ENCODE assay signal across 16 mouse cellular contexts in genomic region chr5:72972934-72973333, GRCm38 (mm10). TPM values are rescaled to one million over a fixed set of nuclear protein-coding genes. Genes with fewer than 3 reads are reported as not detected.
A peak's percentile ranks its signal among the peaks of the same experiment; 100 is the strongest.
DNase-seq lines count a peak whose midpoint lies in the region; ATAC-seq and TF ChIP-seq lines count a peak whose summit lies in the region.
"Had no signal": no experiment of that assay in that cellular context is flagged by ENCODE, and none has a peak within 500 bp of the region (broad histone marks: within the 10 kb centered on the region; RNA-seq: fewer than 3 reads in every experiment).

No protein-coding gene starts in this region.

- no peak for ATAC-seq in forebrain, embryonic 14.5 days
- no peak; the same call in 1 of the 2 replicates for ATAC-seq in forebrain, embryonic 12.5 days (ENCODE audit: low FRiP score)

- H3K27me3 ChIP-seq in forebrain, embryonic 14.5 days (replicated peaks; ENCODE audit: control insufficient read depth, insufficient read depth, low read length) = no peaks in the 10 kb centered on the region
- no peaks in the 10 kb centered on the region for H3K27me3 ChIP-seq in forebrain, embryonic 12.5 days
- H3K27me3 ChIP-seq: hindbrain, embryonic 13.5 days had no signal

- H3K9ac ChIP-seq in forebrain, embryonic 14.5 days (ENCODE audit: low read length) = no peak overlapping the region
- H3K9ac ChIP-seq in forebrain, embryonic 12.5 days = no peak overlapping the region
- H3K9ac ChIP-seq: hindbrain, embryonic 13.5 days had no signal

- peak; percentile 43 for TF ChIP-seq CTCF in layer of hippocampus, adult 2 months (conservative IDR thresholded peaks at IDR 0.05)
- TF ChIP-seq CTCF in brain, embryonic 14.5 days (IDR thresholded peaks at IDR 0.05; ENCODE audit: borderline replicate concordance, extremely low read depth, insufficient read depth, insufficient read length) = no peak; the same call in 1 of the 2 replicates

- H3K4me2 ChIP-seq in forebrain, embryonic 14.5 days (ENCODE audit: low read length) = no peak overlapping the region
- H3K4me2 ChIP-seq in forebrain, embryonic 12.5 days = no peak overlapping the region
- H3K4me2 ChIP-seq: hindbrain, embryonic 13.5 days had no signal

- no peaks in the 10 kb centered on the region for H3K9me3 ChIP-seq in forebrain, embryonic 14.5 days (replicated peaks; ENCODE audit: control insufficient read depth, low read length)
- no peaks in the 10 kb centered on the region for H3K9me3 ChIP-seq in forebrain, embryonic 12.5 days
- H3K9me3 ChIP-seq: hindbrain, embryonic 13.5 days had no signal

- no peak for TF ChIP-seq POLR2A in brain, embryonic 14.5 days (IDR thresholded peaks at IDR 0.05; ENCODE audit: borderline replicate concordance, extremely low read depth, insufficient read depth, insufficient read length, poor library complexity, severe bottlenecking)

- H3K36me3 ChIP-seq in forebrain, embryonic 14.5 days (ENCODE audit: control insufficient read depth, insufficient read depth, low read length) = peaks cover 54% of the 10 kb centered on the region
- peaks cover 50% of the 10 kb centered on the region for H3K36me3 ChIP-seq in forebrain, embryonic 12.5 days (replicated peaks)

- H3K4me1 ChIP-seq in forebrain, embryonic 14.5 days (ENCODE audit: control insufficient read depth, insufficient read depth, low read length) = no peaks in the 10 kb centered on the region
- peaks cover 5% of the 10 kb centered on the region; the same call in 1 of the 2 replicates for H3K4me1 ChIP-seq in forebrain, embryonic 12.5 days
- H3K4me1 ChIP-seq: hindbrain, embryonic 13.5 days had no signal

- H3K4me3 ChIP-seq in forebrain, embryonic 14.5 days (ENCODE audit: low read depth, low read length) = no peak overlapping the region
- no peak overlapping the region for H3K4me3 ChIP-seq in forebrain, embryonic 12.5 days (replicated peaks)
- no peak overlapping the region for H3K4me3 ChIP-seq in layer of hippocampus, adult 2 months
- H3K4me3 ChIP-seq: hindbrain, embryonic 13.5 days had no signal

- no peak overlapping the region for H3K27ac ChIP-seq in forebrain, embryonic 14.5 days (ENCODE audit: low read depth, low read length)
- no peak overlapping the region for H3K27ac ChIP-seq in forebrain, embryonic 12.5 days
- no peak overlapping the region for H3K27ac ChIP-seq in layer of hippocampus, adult 2 months
- H3K27ac ChIP-seq: hindbrain, embryonic 13.5 days had no signal

- DNase-seq in forebrain, embryonic 14.5 days (ENCODE audit: low spot score) = peak; percentile 25
- no peak for DNase-seq in layer of hippocampus, adult 2 months (ENCODE audit: low spot score in 2 of 2)
- DNase-seq in layer of hippocampus, adult 9-11 months = no peak
- DNase-seq in brain, embryonic 14.5 days (ENCODE audit: low read depth) = peak; percentile 58
- DNase-seq in retina, postnatal 1 day = peak; percentile 21
- no peak for DNase-seq in natural killer cell, adult 2 months (ENCODE audit: low spot score in 2 of 2)
- DNase-seq in thymus, postnatal 10 days (ENCODE audit: low spot score in 2 of 2) = no peak
- DNase-seq: kidney, postnatal 4 days; lung, adult 18-20 months; right cerebral cortex, postnatal 14 days; thymus, adult 2 months had no signal

- WGBS in forebrain, embryonic 14.5 days = 43% methylated on average over 5 of the region's 5 CpGs
- 44% methylated on average over 5 of the region's 5 CpGs for WGBS in forebrain, embryonic 12.5 days

RNA-seq across cellular contexts. Expression of gene Gm10135, which starts 1.6 kb away (rescaled TPM):
- not detected in 2 replicates for polyA plus RNA-seq in forebrain, embryonic 14.5 days (2014; fragmentation: Nextera tagmentation; extraction: Ambion mirVana)
- not detected in 2 replicates for polyA plus RNA-seq in forebrain, embryonic 12.5 days (2016; fragmentation: Nextera tagmentation; extraction: Ambion mirVana)
- total RNA-seq in layer of hippocampus, adult 2 months (2021) = not detected
- polyA plus RNA-seq in brain, embryonic 14.5 days (2012; rRNA removed) = not detected in 2 replicates
- total RNA-seq: adrenal gland, postnatal 4 days; left cerebral cortex, postnatal 25 days had no signal
- polyA plus RNA-seq: gonadal fat pad, adult 2 months; hindbrain, embryonic 13.5 days; thymus, adult 2 months had no signal

RNA-seq across cellular contexts. Expression of gene Slc10a4, which starts 33.7 kb away (rescaled TPM):
- 15.6 and 16.5 TPM in 2 replicates for polyA plus RNA-seq in forebrain, embryonic 14.5 days (2014; fragmentation: Nextera tagmentation; extraction: Ambion mirVana)
- 12.7 and 25.0 TPM in 2 replicates for polyA plus RNA-seq in forebrain, embryonic 12.5 days (2016; fragmentation: Nextera tagmentation; extraction: Ambion mirVana)
- under 1 TPM; 0.23 to 0.86 TPM for total RNA-seq in layer of hippocampus, adult 2 months (2021)
- 20.7 and 23.6 TPM in 2 replicates for polyA plus RNA-seq in brain, embryonic 14.5 days (2012; rRNA removed)

RNA-seq across cellular contexts. Expression of gene Slain2, which starts 58.8 kb away (rescaled TPM):
- 18.9 and 20.5 TPM in 2 replicates for polyA plus RNA-seq in forebrain, embryonic 14.5 days (2014; fragmentation: Nextera tagmentation; extraction: Ambion mirVana)
- 22.4 and 25.6 TPM in 2 replicates for polyA plus RNA-seq in forebrain, embryonic 12.5 days (2016; fragmentation: Nextera tagmentation; extraction: Ambion mirVana)
- 10 to 100 TPM; 23.3 to 24.0 TPM for total RNA-seq in layer of hippocampus, adult 2 months (2021)
- 22.7 and 31.0 TPM in 2 replicates for polyA plus RNA-seq in brain, embryonic 14.5 days (2012; rRNA removed)

Comparison
In these comparisons a context has a peak if more than half of its experiments do, and no peak if none do; other contexts are left out.
1. DNase-seq: peak in forebrain, embryonic 14.5 days (single experiment), brain, embryonic 14.5 days (single experiment) and retina, postnatal 1 day (single experiment); none in layer of hippocampus, adult 2 months (0 of 2), layer of hippocampus, adult 9-11 months (single experiment), natural killer cell, adult 2 months (0 of 2) and thymus, postnatal 10 days (0 of 2).